Mouse (Mus musculus): ENCODE results near the gene 0610012G03Rik.

GRCm38 (mm10) chr16:31898546-31899326 lies 49.6 kb downstream of the 0610012G03Rik start:
- TF ChIP-seq CTCF (IDR thresholded peaks at IDR 0.05; ENCODE audit: extremely low read depth, insufficient read depth, low read length) (no peak), POLR2A (IDR thresholded peaks at IDR 0.05; ENCODE audit: extremely low read depth, insufficient read depth, low read length) (0 out of 2 replicates have a peak, but pooled peaks have one; percentile 14)
